Mouse (Mus musculus) cerebellum, postnatal 14 days (tissue): ENCODE results near the gene Cnn1.
A peak's percentile ranks its signal among the peaks of the same experiment; 100 is the strongest.
"Not testable (repeated sequence)": the region's sequence is repeated elsewhere in the genome, so short reads cannot be mapped to it uniquely, and the experiment has no call there.

Source experiments
- DNase-seq, 2 experiments: peaks; one replicate each; pipeline ENCODE4 v3.0.0; 2021; ENCODE audit warnings: mixed read lengths in 2 of 2

Gene Cnn1

DNA sequence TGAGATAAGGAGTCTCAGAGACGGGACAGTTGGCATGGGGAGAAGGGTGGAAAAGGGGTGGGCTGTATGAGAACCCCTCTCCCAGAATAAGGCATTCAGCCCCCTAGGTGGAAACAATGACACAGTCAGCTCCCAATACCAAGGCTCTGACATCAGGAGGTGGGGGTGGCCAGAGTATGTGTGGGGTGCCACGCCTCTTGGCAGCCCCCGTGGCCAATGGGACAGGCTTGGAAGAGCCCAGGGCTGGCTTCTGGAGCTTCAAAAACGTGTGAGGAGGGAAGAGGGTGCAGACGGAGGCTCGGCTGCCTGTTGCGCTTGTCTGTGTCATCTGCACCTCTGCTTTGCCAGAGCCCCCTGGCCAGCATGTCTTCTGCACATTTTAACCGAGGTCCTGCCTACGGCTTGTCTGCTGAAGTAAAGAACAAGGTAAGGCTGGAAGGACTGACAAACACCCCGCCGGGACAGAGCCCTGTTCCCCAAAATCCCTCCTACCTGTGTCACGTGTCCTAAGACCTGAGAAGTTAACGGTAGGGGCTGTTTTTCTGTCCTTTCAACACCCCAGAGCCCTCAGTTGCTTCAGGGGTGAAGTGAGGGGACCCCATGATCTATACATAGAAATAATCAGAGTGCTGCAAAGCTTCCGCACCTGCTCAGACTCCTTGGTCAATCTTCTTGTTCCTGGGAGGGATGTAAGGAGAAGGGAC, at the start of gene Cnn1:
TSS of gene Cnn1 (plus strand) at position 224 of the 704 bp plus-strand sequence.
- DNase-seq: peak in 1 of 2 experiments; percentile 47

DNA sequence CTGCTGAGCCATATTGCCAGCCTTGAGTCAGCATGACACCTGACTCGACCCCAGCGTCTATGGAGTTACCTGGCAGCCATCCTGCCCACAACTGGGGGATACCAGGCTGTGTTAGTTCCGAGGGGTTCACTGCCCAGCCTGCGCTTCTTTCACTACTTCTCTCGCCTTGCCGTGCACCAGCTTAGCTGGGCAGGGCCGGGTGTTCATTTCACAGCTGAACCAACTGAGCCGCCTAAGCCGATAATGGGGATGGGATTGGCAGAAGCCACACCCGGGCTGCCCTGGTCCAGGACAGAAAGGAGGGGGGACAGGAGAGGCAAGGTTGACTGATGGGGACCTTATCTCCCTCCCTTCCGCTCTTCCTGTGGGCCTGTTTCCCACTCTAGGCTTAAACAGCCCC, 49.7 kb upstream of the Cnn1 start:
- DNase-seq: peak; percentile 54 to 62

DNA sequence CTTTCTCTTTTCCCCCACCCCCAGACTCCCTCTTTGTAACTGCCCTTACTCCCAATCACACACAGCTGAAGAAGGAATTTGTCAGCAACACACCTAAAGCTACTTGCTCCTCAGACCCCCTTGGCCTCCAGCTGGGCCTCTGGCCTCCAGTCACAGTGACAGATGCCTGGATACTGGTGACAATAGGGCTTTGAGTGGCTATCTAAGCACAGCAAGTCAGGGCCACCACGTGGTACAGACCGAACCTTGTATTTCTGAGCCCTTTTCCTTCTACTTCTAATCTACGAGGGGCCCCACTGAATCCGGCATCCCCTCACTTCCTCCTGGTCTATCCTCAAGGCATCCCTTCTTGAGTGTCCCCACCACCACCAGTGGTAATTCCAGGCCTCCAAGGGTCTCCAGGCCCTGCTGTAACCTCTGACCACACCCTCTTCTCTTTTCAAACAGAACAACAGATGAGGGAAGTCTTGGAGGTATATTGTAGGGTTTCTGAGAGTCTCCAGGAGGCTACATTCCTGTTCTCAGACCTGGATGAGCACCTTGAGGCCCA, 49.2 kb upstream of the Cnn1 start:
- DNase-seq: peak; percentile 76 to 80

DNA sequence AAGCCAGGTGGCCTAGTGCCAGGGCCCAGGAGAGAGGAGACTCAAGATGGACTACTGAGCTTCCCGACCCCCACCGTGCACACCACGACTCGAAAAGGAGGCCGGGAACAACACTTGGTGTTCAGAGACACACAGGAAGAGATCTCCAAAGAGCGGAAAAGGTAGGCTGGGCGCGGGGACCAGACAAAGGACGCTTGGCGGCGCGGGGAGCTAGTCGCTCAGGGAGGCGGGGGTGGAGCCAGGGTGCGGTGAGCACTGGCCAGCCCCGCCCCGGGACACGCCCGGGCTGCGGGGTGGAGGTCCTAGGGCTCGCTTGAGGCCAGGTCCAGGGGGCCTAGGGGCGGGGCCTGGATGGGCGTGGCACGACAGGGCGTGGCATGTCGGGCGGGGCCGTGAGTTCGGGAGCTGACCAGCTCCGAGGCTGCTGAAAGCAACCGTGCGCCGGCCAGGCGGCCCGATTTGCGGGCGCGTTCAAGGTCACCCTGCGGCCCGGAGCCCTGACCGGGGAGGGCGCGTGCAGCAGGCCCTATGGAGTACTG, 48.6 kb upstream of the Cnn1 start:
- DNase-seq: peak; percentile 84 to 90

DNA sequence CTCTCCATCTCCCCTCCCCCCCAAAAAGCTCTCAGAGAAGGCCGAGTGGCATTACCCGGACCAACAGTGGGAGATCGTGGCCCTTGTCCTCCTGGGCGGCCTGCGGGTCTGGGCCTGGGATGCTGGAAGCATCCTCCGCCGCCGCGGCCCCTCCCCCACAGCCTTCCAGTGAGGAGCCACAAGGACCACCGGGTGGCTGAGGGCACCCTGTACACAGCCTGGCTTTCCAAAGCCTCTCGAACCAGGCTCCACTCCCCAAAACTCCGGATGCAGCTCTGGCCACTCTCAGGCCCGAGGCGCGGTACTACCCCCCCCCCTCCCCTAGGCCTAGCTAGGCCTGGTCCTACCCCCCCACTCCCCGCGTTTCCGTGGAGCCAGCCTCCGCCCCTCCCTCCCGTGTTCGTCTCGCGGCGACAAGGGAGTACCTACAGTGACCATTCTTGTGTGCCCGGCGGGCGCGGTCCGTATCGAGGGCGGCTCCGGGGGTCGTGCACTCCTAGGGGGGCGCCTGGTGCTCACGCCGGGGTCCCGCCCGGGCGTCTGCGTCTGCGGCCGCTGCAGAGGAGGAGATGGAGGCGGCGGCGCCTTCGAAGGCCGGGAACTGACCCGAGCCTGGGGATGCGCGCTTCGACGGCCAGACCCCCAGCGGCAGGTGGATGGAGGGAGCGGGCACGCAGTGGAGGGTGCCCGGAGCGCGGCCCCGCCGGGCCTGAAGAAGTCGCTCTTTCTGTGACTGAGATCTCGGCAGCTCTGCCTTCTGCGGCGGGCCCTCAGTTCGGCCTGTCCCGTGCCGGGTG, 47.7 kb upstream of the Cnn1 start:
- DNase-seq: peak; percentile 75 to 81

DNA sequence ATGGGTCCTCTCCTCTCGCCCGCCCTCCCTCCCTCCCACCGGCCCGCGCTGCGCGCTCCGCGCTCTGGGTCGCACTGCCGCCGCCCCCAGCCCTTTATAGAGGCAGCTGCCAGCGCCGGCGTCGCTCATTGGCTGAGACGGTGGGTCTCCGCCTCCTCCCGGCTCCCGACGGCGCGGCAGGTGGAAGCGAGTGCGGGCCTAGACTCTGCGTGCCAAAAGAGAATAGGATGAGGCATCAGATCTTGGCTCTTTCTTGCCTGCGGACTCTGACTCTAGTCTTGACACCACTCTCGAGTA, 47.1 kb upstream of the Cnn1 start, which contains the start of gene Elavl3:
TSS of gene Elavl3 (minus strand) at position 66 of the 297 bp plus-strand sequence.
- DNase-seq: peak; percentile 97

DNA sequence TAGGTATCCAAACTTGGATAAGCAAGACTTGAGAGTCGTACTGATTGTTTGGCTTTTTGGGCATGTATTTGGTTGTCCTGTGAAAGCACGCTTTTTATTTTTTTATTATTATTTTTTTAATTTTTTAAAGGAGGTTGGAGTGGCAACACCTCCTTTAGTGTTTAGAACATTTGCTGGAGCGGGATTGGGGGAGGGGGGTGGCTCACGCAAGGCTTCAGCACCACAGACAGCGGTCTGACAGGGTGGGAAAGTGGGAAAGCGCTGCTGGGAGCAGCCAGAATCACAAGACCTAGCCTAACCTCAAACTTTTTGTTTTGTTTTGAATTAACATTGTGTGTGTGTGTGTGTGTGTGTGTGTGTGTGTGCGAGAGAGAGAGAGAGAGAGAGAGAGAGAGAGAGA, 45.4 kb upstream of the Cnn1 start:
- no peak for DNase-seq

DNA sequence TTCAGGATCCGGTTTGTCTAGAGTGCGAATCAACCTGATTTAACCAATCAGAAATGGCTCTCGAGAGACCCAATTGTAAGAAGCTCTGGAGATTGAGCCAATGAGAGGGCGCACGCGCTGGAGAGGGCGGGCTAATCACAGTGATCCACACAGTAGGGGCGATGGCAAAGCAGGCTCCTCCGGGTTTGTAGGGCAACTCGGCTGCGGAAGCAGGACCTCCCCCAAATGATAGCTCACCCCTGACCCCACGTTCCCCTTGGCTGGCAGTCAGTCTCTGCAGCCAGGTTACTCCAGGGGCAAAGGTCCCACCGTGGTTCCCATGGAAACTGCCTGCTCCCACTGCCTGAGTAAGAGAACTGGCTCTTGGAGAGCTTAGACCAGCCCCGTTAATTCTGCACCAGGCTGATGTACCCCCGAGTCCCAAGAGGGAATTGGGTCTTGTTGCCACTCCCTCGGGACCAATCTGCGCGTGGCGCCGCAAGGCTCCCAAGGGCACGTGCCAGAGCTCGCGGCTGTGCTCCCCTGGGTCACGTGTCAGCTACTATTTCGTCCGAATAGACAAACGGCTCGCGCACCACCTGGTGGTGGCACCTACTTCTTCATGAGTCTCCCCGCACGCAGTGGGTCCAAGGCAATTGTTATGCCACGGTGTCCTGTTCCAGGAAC, 44.5 kb upstream of the Cnn1 start:
- peak; percentile 87 to 91 for DNase-seq

DNA sequence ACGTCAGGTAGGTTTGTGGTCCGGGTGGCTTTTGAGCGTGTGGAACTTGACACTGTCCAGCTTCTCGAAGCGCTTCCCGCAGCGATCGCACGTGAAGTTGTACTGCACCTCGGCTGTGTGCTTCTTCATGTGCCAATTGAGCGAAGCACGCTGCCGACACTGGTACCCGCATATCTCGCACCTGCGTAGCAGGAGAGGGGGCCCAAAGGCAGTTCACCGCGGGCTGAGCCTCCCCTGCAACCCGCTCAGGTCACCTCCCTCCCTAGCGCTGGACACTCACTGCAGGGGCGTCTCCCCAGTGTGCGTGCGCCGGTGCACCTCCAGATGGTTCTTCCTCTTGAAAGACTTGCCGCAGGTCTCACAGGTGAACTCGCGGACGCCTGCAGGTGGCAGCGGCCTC, 43.3 kb upstream of the Cnn1 start:
- peak in 1 of 2 experiments; percentile 48 for DNase-seq

DNA sequence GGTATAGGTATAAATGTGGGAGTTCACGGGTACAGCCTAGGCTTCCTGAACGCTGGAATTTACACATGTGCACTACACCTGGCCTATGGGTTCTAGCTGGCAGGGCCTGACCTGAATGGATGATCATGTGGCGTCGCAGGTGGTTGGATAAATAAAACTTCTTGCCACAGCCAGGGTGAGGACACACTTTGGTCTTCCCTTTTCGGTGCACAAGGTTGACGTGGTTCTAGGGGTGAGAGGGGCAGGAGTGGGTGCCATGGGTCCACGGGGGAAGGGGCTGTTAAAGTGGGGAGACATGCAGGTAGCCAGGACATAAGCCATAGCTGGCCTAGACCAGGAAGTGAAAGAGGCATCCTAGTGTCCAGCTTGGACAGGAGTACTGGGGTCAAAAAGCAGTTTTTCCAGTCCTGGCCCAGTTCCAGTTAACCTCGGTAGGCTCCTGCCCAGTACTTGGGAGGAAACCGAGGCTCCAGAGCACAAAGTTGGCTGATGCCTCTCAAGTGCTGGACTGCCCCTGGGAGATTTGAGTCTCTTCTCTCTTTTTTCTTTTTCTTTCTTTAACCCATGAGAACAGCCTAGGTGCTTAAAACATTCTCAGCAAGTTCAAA, 42.6 kb upstream of the Cnn1 start:
- DNase-seq: no peak

DNA sequence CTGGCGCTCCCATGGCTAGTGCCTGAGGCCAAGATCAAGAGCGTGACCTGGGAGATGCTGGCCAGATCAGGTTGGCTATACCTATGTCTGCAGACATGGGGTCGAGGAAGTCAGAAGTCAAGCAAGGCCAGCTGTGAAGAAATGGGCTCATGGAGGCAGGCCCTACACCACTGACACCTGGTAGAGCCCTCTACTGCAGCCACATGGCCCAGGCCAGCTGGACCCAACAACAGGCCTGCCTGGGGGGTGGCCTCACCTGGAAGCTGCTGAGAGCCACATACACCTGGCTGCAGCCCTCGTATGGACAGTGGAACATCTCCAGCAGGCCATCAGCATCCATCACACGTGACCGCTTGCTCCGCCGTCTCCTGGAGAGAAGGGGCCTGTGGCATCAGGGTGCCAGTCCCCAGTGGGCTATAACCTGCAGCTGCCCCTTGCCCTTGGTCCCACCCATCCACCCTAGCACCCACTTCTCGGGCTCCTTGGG, 41.9 kb upstream of the Cnn1 start:
- DNase-seq: no peak

DNA sequence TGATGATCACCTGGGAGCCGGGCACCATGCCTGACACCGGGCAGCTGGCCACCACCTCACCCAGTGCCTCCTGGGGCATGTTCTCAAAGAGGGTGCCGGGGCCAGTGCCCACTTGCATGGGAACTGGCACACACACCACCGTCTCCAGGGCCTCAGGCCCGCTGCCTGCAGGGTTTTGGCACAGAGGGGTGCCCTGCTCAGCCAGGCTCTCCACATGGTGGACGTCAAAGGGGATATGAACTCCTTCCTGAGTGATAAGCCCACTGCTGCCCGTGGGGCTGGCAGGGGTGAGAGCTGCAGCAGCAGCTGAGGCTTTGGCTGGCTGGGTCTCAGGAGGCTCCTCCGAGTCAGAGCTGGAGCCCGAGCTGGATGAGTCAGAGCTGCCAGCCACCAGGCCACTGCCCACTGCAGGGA, 41.0 kb upstream of the Cnn1 start:
- DNase-seq: peak; percentile 64 to 74

DNA sequence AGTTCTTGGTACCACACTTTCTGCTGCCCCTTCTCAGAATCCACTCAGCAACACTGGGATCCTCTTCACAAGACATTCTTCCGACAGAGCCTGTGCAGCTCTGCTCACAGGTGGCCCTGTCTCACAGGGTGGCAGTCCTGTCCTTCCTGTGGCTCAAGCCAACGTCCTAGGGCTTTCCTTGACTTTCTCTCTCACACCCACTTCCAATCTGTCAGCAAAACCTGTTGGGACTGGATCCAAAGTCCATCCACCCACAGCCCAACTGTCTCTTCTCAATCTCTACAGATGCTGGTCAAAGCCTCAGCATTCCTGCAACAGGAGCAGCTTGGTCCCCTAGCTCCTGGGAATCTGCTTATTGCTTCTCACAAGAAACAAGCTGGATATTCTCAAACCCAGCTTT, 37.7 kb upstream of the Cnn1 start:
- DNase-seq: peak; percentile 35 to 43

DNA sequence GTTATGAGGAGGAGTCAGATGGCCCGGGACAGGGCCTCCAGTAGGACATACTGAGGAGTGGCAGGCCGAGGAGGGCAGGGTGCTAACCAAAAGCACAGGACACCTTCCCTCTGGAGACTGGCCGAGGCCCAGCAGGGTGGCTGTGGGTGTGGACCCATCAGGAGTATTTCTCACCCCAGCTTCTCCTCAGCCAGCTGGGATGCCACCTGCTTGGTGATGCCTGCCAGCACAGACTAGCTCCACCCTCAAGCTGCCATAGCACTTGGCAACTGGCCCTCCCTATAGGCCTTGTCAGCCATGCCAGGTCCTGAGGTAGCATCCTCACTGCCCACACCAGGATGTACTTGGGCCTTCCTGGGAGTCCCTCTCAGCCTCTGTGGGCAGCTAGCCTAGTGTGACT, 34.7 kb upstream of the Cnn1 start:
- peak; percentile 85 to 87 for DNase-seq

DNA sequence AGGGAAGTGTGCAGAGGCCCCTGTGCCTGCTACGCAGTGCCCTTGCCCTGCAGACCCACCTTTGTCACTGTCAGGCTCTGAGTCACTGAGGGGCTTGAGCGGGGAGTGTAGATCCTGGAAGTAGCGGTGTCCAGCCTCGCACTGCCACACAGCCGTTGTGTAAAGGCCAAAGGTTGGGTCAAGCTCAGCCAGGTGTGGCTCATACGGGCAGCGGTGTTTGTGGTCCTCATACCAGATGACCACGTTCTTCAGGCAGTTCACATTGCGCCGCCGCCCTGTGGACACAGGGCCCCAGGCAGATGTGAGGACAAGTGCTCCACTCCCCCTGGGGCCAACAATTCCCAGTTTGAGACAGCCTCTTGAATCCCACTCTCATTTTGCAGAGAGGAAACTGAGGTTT, 33.4 kb upstream of the Cnn1 start:
- no peak for DNase-seq

DNA sequence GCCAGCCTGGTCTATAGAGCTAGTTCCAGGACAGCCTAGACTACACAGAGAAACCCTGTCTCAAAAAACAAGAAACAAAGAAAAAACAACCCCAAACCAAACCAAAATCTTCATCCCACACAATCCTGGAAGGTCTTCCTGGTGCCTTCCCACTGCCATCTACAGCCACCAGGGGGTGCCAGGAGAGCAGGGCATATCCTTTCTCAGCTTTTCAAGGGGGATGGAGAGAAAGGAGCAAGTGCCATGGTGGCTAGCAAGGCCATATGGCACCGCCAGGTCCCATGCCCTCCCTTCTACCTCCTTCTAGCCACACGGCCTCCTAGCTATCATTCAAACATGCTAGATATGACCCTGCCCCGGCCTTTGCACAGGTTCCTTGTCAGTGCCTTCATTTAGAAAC, 32.6 kb upstream of the Cnn1 start:
- DNase-seq: peak; percentile 71 to 87

DNA sequence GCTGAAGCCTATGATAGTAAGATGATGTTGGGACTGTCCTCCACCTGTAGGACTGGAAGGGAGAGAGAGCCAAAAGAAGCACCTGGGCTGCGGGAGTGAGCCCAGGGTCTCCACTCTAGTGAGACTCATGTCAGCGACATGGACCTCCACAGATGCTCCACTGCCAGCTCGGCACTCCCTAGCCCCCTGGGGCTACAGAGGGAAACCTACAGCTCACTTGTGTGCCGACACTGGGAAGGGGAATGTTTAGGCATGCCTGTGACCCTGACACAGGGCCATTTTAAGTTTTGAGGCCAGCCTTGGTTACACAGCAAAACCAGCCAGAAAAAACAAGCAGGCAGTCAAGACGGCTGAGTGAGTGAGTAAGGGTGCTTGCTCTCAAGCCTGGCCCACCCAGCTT, 31.8 kb upstream of the Cnn1 start:
- peak in 1 of 2 experiments; percentile 6 for DNase-seq

DNA sequence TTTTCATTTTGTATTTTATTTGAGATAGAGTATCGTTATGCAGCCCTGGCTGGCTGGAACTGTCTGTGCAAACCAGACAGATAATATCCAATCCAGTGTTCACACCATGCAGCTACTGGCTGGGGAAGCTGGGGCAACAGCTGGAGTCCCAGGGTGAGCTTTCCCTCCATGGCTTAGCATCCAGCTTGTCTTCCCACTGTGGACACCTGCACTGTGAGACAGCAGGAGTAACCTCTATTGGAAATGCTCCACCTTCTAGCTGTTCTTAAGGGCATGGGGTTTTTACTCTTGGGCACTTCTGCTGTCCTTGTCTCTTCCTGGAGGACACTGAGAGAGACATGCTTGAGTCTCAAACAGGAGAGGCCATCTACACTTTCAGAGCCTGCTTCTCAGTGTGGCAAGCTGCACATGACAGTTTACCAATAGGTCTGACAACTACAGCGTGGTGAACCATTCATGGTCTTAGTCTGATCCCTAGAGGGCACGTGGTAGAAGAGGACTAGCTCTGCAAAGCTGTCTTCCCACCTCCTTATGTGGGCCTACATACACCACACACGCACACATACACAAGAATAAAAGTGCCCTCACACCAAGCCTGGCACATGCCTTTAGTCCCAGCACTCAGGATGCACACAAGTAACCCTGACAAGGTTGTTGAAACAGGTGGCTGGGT, 29.0 kb upstream of the Cnn1 start:
- peak in 1 of 2 experiments; percentile 9 for DNase-seq

DNA sequence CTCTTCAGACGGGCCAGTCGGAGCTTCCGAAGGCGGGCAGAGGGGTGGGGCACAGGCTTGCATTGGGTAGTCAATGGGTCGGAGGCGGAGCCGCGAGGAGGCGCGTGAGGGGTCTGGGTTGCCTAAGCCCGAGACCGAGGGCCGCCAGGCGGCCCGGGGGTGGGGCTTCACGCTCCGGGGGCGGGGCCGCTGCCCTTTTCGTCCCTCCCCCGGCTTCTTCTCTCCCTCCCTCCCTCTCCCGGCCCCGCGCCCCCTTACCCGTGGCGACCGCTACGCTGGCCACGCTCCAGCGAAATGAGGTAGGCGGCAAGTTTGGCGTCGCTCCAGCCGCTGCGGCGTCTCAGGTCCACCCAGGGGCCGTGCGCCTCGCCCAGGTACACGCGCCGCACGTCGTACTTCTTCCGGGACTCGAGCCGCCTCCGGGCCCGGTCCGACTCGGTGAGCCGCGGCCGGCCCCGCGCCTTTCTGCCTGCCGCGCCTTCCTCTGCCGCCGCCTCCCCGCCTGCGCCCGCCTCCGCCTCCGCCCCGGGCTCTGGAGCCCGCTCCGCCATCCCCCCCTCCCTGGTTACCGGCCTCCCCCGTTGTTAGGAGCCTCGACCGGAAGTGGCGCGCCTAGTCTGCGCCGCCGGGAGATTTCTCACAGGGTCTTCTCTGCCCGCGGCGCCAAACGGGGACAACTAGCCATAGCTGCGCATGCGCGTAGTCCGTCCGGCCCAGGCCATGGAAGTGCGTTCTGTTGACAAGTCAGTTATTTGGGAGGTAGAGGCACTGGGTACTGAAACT, 28.0 kb upstream of the Cnn1 start, which contains the start of the genes Gm49318 and Zfp653:
TSS of gene Gm49318 (minus strand) at position 469 of the 783 bp plus-strand sequence.
TSS of gene Zfp653 (minus strand) at position 586 of the 783 bp plus-strand sequence.
- DNase-seq: peak; percentile 99

DNA sequence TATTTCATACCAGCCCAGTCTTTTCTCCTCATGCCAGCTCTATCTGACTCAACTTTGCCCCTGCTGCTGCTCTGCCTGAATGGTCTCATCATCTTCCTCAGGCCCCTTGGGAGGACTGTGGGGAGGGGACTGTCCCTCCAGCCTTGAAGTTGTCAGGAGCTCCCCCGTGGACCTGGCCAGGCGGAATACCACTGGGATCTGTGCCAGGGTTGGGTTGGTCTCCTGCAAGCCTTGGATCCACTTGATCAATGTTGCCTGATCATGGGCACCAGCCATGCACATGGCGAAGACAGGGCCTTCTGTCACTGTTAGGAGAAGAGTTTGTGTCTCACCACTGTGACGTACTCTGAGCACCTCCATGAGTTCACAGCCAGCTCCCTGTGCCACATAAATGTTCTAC, 26.7 kb upstream of the Cnn1 start:
- DNase-seq: peak; percentile 44 to 58

DNA sequence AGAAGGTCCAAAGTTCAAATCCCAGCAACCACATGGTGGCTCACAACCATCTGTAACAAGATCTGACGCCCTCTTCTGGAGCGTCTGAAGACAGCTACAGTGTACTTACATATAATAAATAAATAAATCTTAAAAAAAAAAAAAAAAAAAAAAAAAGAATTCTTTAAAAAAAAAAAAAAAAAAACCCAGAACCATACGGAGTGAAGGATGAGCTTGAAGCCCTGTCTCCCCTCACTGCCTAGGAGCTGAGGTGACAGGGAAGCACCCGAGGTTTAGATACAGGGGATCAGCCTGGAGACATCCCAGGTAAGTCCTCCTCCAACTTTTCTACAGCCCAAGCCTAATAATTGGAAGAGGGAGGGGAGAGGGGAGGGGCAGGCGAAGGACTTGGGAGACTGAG, 23.2 kb upstream of the Cnn1 start:
- DNase-seq: not testable (repeated sequence)
